Mouse (Mus musculus) telencephalon, adult 2 months (tissue): ENCODE results near the gene Dusp15.

Experiments
- DNase-seq: peaks from one replicate; pipeline ENCODE4 v3.0.0-alpha.2; 2011; ENCODE audit warnings: low read depth, low spot score

The Dusp15 gene

DNA sequence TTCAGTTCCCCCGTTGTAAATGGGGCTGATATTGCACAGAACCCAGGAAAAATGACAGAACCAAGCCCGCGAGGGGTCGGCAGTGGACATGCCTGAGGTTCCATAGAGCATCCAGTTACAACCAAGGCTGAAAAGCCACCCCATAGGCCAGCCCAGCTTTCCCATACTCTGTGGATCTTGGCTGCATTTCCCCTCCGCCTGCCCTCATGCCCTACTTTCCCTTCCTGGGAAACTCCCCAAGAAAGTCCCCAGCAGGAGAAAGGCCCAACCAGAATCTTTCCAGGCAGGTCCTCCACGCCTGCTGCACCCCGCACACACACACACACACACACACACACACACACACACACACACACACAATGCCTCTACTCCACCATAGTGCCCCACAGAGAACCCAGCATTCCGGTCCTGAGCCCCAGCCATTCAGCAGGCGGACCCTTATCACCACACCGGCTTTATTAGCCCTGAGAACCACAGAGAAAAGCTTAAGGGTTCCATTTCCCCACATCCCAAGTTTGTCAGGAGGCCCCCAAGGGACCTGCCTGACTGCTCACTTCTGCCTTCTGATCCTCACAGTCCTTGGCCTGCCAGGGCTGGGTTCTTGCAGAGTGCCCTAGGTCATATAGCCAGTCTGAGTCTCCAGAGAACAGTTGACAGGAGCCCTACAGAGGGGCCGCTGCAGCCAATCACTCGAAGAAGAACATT is 19.9 kb downstream of the Dusp15 start:
- DNase-seq = no peak

- no peak for DNase-seq
These were observed 21.2 kb downstream of the Dusp15 start for GRCm38 (mm10) chr2:152930276-152930675.

DNA sequence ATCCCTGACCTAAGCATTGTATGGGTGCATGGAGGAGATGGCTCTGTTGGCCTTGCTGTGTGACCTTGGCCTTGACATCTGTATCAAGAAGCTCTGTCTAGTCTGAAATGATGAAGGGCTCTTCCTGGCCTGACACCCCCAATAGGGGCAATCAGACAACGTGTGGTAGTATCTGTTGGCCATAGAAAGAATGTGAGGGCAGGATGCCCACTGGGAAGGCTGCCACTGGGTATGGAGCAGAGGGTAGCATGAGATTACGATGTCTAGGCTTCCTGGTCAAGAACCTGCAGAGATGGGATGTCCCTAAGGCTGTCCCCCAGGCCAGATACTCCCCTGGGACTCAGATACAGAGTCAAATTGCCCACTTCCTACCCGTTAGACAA is 22.5 kb downstream of the Dusp15 start:
- DNase-seq = no peak

GRCm38 (mm10) chr2:152928219-152928987 is 23.1 kb downstream of the Dusp15 start:
- DNase-seq = no peak

DNA sequence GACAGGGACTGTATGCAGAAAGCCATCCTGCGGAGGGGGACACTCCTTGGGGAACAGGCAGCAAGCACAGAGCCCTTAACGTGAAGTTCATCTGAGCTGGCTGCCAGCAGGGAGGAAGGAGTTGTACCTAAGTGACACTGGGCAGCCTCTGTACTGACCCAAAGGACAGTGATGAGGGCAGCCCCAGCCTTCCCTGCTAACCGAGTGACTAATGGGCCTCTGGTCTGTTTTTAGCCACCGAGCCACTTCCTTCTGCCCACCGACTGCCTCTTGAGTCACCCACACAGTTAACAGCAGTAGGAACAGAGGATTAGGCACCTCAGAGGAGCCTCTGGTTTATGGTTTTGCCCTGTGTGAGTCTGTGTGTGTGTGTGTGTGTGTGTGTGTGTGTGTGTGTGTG is 24.1 kb downstream of the Dusp15 start:
- DNase-seq = no peak

GRCm38 (mm10) chr2:152926896-152927295 is 24.6 kb downstream of the Dusp15 start:
- no peak for DNase-seq

GRCm38 (mm10) chr2:152925189-152925872 is 26.2 kb downstream of the Dusp15 start:
- no peak for DNase-seq

DNA sequence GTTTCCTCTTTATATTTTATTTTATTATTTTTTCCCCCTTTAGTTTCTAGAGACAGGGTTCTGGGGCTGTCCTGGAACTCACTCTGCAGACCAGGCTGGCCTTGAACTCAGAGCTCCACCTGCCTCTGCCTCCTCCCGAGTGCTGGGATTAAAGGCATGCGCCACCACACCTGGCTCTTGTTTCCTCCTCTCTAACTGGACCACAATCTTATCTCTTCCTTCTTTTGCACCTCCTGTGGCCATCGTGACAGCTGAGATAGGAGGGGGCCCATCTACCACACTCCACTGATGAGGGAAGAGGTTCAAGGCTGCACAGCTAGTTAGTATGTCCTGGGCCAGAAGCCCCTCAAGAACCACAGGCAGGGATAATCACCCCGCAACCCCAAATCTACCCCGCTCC is 27.0 kb downstream of the Dusp15 start:
- no peak for DNase-seq

DNA sequence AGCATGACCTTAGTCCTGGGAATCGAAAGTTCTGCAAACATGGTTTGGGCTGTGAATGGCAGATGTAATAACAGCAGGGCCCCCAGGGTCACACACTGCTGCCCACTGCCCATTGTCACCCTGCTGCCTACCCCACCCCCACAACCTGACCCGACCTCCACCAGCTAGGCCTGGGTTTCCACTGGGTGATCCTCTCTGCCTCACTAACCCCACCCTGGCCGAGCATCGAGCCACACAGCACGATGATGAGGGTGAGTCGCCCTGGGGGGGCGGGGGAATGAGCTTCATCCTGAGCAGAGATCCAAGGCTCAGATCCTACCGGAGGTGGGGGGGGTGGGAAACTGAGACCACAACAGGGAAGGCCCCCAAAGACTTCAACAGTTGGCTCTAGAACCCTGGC is 27.4 kb downstream of the Dusp15 start:
- no peak for DNase-seq

DNA sequence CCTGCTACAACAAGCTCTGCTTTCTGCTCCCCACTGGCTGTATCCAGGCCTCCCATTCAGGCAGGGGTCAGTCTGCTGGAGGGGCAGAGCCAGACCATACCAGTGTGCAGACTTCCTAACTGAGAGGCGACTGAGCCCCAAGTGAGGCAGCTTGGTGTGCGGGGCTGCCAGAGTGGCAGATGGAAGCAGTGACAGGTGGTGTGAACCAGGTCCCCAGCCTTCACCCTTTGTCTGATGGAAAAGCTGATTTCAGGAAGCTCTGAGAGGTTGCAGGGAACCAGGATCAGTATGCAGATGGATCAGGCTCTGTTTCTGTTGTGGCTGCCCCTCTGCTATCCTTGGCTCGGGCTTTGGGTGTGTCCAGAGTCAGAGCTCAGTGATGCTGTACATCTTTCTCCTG is 27.9 kb downstream of the Dusp15 start:
- no peak for DNase-seq

- no peak for DNase-seq
These were observed 29.1 kb downstream of the Dusp15 start for GRCm38 (mm10) chr2:152922376-152922775.

- DNase-seq = no peak
These were observed 33.8 kb downstream of the Dusp15 start for GRCm38 (mm10) chr2:152917671-152918070.

DNA sequence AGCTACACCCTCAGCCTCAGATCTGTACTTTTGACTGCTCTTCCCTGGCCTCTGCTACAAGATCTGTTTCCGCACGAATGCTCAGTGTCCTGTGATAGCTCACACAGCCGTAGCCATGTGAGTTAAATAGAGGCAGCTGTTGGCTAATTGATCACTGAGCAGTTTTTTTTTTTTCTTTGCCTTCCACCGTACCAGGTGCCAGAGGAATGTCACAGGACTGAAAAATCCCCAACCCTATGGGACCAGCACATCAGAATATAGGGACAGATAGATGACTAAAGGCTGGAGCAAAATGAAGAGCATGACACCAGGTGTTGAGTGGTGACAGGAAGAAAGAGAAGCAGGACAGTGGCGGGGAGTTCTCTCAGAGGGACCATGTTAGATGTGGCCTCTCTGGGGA is 35.4 kb downstream of the Dusp15 start:
- DNase-seq = no peak

DNA sequence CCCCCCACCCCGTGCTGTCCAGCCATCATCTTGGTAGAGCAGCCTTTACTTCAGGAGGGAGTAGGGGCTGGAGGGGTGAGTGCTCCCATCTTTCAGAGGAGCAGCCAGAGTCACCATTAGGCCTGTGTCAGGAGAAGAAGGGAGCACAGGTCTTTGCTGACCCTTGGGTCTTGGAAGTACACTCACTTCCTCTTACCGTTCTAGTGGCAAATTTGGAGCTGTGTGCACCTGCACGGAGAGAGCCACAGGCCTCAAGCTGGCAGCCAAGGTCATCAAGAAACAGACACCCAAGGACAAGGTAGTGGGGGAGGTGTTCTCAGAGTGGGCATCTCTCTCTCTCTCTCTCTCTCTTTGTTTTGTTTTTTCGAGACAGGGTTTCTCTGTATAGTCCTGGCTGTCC is 36.0 kb downstream of the Dusp15 start:
- no peak for DNase-seq

DNA sequence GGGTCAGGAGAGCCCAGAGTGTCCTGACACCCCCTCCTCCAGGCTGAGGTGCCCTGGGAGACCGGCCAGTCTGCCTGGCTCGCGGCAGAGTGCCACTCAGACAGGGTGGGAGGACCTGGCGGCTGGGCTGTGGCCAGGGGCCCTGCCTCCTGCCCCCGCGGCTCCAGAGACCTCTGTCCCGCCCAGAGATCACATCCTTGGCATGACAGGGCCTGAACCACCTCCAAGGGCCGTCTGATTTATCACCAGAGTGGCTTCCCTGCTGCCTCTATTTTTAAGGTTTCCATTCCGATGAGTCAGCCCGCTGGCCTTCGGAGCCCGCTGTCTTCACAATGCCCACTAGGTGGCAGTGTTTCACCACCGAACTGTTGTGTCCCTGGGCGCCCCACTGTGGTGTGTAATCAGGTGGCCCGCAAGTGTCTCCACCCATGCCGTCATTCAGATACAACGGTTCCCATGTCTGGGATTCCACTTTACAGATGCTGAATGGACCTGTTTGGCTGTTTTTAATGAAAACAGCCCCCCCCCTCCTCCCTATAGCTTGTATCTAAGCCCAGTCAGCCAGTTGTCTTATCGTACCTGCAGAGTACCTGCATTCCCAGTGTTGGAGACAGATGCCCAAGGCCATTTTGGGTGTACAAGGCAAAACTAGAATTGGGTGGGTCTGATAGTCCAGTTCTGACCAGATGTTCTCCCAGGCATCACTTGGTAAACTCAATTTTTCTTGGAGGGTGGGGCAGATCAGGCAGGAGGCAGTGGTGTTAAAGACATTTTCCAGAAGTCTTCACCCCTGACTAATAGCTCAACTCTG is 37.0 kb downstream of the Dusp15 start:
- DNase-seq = peak; percentile 48

DNA sequence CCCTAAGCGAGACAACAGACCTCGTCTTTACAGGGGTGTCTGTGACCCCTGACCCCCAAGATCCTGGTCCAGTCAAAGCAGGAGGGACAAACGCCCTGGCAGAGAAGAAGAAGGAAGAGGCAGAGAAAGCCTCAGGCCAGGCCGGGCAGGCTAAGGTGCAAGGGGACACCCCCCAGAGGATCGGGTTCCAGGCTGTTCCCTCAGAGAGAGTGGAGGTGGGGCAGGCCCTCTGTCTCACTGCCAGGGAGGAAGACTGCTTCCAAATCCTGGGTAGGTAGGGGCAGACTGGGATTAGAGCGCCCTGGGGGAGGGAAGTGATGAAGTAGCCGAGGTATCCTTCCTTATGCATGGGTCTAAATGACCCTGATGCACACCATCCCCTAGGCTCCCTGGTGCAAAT is 38.0 kb downstream of the Dusp15 start:
- no peak for DNase-seq

DNA sequence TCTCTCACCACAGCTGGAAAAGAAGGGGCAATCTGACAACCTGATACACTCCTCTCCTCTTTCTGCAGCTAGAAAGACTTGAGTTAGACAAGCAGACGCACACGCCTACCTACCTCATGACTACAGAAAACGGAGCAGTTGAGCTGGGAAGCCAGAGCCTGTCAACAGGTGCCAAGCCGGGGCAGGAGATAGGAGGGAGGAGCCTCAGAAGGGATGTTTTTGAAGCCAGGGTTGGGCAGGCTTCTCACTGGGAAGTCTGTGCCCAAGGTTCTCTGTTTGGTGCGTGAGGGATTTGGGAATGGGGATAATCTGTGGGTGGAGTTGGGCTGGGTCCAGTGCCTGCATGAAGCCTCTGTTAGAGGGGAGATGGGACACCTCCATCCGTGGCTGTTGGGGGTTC is 40.1 kb downstream of the Dusp15 start:
- no peak for DNase-seq

GRCm38 (mm10) chr2:152911031-152911430 is 40.5 kb downstream of the Dusp15 start, which contains the start of gene Mylk2:
Mylk2 (plus strand) TSS chr2:152911352.
- DNase-seq = no peak

DNA sequence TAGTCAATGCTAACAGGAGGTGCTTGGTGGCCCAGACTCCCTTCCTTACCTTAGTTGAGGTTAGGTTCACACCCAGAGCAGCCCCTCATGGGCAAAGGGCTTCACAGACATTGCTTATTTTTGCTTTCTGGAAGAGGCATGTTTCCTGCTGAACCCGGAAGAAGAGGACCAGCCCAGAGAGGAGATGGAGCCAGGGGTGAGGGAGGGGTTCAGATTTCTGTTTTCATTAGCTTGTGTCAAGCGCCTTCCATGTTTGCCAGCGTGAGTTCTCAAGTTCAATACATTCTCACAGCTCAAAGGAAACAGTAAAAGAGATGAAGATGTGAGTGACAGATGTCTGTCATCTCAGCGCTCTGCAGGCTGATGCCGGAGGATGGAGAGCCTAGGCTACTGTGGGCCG is 41.6 kb downstream of the Dusp15 start:
- no peak for DNase-seq

GRCm38 (mm10) chr2:152907114-152907943 is 44.2 kb downstream of the Dusp15 start:
- no peak for DNase-seq
